Mouse (Mus musculus) bone marrow, adult 2 months (tissue): ENCODE data around the gene Cacna1c.

ENCODE experiments used
- CTCF ChIP-seq: fragments of 200-500 bp; IDR thresholded peaks from 2 replicates; pipeline ENCODE4 v1.5.1; 2011; ENCODE audit warnings: low read length, control low read depth; ENCODE audit not compliant: control insufficient read depth, insufficient read depth
- POLR2A ChIP-seq: fragments of 200-500 bp; IDR thresholded peaks from 2 replicates; pipeline ENCODE4 v1.6.1; 2011; ENCODE audit warnings: low read depth, mild to moderate bottlenecking, control low read depth, low read length, borderline replicate concordance; ENCODE audit not compliant: control insufficient read depth

- TF ChIP-seq POLR2A (no peak), CTCF (no peak)
Observed at GRCm38 (mm10) chr6:119200362-119200761, 4.1 kb upstream of the Cacna1c start.
